Mouse (Mus musculus): ENCODE results near the gene Pcgf3.
"Not testable (repeated sequence)": the region's sequence is repeated elsewhere in the genome, so short reads cannot be mapped to it uniquely, and the experiment has no call there.

Gene Pcgf3

GRCm38 (mm10) chr5:108473737-108474136 lies 12.7 kb downstream of the Pcgf3 start:
- no peak for DNase-seq

GRCm38 (mm10) chr5:108475977-108476376 lies 14.9 kb downstream of the Pcgf3 start:
- no peak for DNase-seq

- DNase-seq: no peak
These were observed 22.0 kb downstream of the Pcgf3 start for GRCm38 (mm10) chr5:108483006-108483405.

- DNase-seq: peak; percentile 69 to 70
These were observed 24.2 kb downstream of the Pcgf3 start for GRCm38 (mm10) chr5:108485239-108485638.

- not testable (repeated sequence) for DNase-seq
These were observed 25.1 kb downstream of the Pcgf3 start for GRCm38 (mm10) chr5:108486148-108486547.

- no peak for DNase-seq
These were observed 40.5 kb downstream of the Pcgf3 start for GRCm38 (mm10) chr5:108501573-108501972.

GRCm38 (mm10) chr5:108502286-108502685 lies 41.3 kb downstream of the Pcgf3 start:
- DNase-seq: no peak

- no peak for DNase-seq
These were observed 54.7 kb downstream of the Pcgf3 start for GRCm38 (mm10) chr5:108515581-108516361.

- DNase-seq: no peak
These were observed 55.6 kb downstream of the Pcgf3 start for GRCm38 (mm10) chr5:108516655-108517054.

- no peak for DNase-seq
These were observed 57.3 kb downstream of the Pcgf3 start for GRCm38 (mm10) chr5:108518106-108518885.

- no peak for DNase-seq
These were observed 57.9 kb downstream of the Pcgf3 start for GRCm38 (mm10) chr5:108518951-108519350.

- DNase-seq: no peak
These were observed 59.1 kb downstream of the Pcgf3 start for GRCm38 (mm10) chr5:108520153-108520552.

- no peak for DNase-seq
These were observed 60.0 kb downstream of the Pcgf3 start for GRCm38 (mm10) chr5:108521016-108521415.

- no peak for DNase-seq
These were observed 60.9 kb downstream of the Pcgf3 start for GRCm38 (mm10) chr5:108521896-108522295.

- no peak for DNase-seq
These were observed 61.6 kb downstream of the Pcgf3 start for GRCm38 (mm10) chr5:108522597-108522996.

- DNase-seq: no peak
These were observed 73.2 kb downstream of the Pcgf3 start for GRCm38 (mm10) chr5:108534188-108534587.

GRCm38 (mm10) chr5:108543516-108544291 lies 82.7 kb downstream of the Pcgf3 start:
- DNase-seq: no peak

- DNase-seq: no peak
These were observed 86.6 kb downstream of the Pcgf3 start for GRCm38 (mm10) chr5:108547636-108548035.

GRCm38 (mm10) chr5:108549137-108549488 lies 88.1 kb downstream of the Pcgf3 start:
- no peak for DNase-seq

GRCm38 (mm10) chr5:108549489-108550206 lies 88.6 kb downstream of the Pcgf3 start, which contains the start of gene Cplx1:
Gene Cplx1 (minus strand): TSS chr5:108550024.
- DNase-seq: peak; percentile 13 to 20

GRCm38 (mm10) chr5:108550207-108550594 lies 89.2 kb downstream of the Pcgf3 start:
- no peak for DNase-seq

- no peak for DNase-seq
These were observed 93.0 kb downstream of the Pcgf3 start for GRCm38 (mm10) chr5:108554041-108554440.
